Mouse (Mus musculus): ENCODE measurements around the gene Zfp810. TPM values are rescaled to one million over a fixed set of nuclear protein-coding genes. Genes with fewer than 3 reads are reported as not detected.

Gene Zfp810
- polyA plus RNA-seq, 1 experiment from 2014 or later: 15.7 TPM

DNA sequence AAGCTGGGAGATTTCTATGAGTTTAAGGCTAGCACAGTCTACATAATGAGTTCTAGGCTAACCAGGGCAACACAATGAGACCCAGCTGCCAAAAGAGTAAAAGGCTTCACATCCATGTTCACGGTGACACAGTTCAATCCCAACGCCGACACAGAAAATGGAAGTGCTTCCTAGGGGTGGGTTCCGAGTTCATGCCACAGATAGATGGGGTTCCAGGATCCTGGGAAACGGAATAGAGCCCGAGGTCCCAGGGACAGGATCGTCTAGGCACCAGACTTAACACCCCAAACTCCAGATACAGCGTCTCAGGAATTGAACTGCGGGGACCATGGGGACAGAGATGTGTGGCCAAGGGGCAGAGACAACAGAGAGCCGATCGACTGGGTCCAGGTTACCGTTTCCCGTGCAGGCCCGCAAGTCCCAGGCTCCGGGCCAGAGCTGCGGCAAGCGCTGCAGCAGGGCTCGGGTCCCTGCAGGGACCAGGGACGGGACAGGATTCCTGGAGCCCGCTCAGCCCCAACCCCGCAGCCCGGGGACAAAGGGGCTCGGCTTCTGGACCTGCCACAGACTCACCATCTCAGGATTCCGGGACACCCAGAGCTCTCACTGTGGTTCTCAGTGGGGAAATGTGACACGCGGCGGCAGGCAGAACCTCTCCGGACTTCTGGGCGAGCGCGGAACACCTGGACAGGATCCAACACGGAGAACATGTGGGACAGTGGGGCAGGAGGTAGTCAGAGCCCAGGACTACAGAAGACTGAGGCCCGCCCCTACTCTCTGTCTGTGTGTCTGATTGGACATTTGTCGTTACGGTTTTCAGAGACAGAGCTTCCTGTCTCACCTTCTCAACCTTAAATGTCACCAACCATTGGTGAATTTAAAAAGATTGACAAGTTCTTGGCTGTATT, 48.0 kb downstream of the Zfp810 start, which contains the start of gene Zfp599:
TSS of gene Zfp599 (minus strand) at position 712 of the 908 bp plus-strand sequence.
- Histone ChIP-seq H3K9me3 (no peaks in the 10 kb centered on the region; the same call in 1 of the 2 replicates), H3K9ac (peak within 1 kb of the TSS; percentile 63), H3K4me1 (no peaks in the 10 kb centered on the region), H3K4me3 (replicated peaks) (peak within 1 kb of the TSS; percentile 65), H3K36me3 (peaks cover 17% of the 10 kb centered on the region), H3K27me3 (replicated peaks) (no peaks in the 10 kb centered on the region), H3K27ac (no peak within 1 kb of the TSS), H3K4me2 (peak within 1 kb of the TSS; percentile 83)
- peak; percentile 97 for ATAC-seq (ENCODE audit: insufficient read depth, low FRiP score, low read depth)
- WGBS: under 1% methylated on average over 35 of the region's 35 CpGs

DNA sequence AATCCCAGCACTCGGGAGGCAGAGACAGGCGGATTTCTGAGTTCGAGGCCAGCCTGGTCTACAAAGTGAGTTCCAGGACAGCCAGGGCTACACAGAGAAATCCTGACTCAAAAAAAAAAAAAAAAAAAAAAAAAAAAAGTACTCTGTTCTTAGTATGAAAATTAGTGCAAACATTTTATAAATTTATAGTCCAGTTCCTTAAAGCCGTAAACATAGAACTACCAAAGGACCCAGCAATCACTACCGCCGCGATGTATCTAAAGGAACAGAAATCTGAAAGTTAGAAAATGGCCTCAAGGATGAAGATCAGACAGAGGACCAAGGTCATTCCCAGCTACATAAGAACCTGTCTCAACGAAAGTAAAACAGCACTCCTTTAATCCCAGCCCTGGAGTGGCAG, 48.7 kb downstream of the Zfp810 start:
- Histone ChIP-seq H3K4me3 (replicated peaks) (peak overlapping the region; percentile 65), H3K27ac (no peak overlapping the region)
- 80% methylated on average over 8 of the region's 8 CpGs for WGBS

DNA sequence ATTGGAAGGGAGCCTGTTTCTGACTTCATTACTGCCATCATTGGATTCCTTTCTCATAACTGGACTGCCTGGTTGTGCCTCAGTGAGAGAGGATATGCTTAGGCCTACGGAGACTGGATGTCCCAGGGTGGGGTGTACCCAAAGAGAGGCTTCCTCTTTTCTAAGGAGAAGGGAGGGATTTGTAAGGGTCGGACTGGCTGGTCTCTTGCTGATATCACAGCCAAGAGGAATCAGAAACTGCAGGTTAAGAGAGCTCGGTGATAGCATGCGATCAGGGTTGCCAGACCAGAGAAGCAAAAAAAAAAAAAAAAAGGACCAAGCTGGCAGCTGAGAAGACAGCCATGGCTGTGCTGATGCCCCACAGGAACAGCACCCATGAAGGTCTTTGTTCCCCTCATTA, 50.9 kb downstream of the Zfp810 start:
- WGBS: 86% methylated on average over 4 of the region's 4 CpGs
- Histone ChIP-seq H3K27ac (no peak overlapping the region), H3K9me3 (no peaks in the 10 kb centered on the region; the same call in 1 of the 2 replicates), H3K36me3 (peaks cover 32% of the 10 kb centered on the region), H3K9ac (no peak overlapping the region), H3K27me3 (replicated peaks) (no peaks in the 10 kb centered on the region), H3K4me2 (no peak overlapping the region), H3K4me3 (replicated peaks) (no peak overlapping the region), H3K4me1 (no peaks in the 10 kb centered on the region)
- no peak for ATAC-seq (ENCODE audit: insufficient read depth, low FRiP score, low read depth)

More for the DNA sequence above, 48.7 kb downstream of the Zfp810 start:
- H3K36me3 ChIP-seq: peaks cover 22% of the 10 kb centered on the region
- peak overlapping the region; percentile 83 for H3K4me2 ChIP-seq
- no peaks in the 10 kb centered on the region for H3K27me3 ChIP-seq (replicated peaks)
- H3K9ac ChIP-seq: 0 out of 2 replicates have a peak overlapping the region, but pooled peaks have one; percentile 63
- no peaks in the 10 kb centered on the region for H3K4me1 ChIP-seq
- no peaks in the 10 kb centered on the region; the same call in 1 of the 2 replicates for H3K9me3 ChIP-seq
- ATAC-seq (ENCODE audit: insufficient read depth, low FRiP score, low read depth): no peak

DNA sequence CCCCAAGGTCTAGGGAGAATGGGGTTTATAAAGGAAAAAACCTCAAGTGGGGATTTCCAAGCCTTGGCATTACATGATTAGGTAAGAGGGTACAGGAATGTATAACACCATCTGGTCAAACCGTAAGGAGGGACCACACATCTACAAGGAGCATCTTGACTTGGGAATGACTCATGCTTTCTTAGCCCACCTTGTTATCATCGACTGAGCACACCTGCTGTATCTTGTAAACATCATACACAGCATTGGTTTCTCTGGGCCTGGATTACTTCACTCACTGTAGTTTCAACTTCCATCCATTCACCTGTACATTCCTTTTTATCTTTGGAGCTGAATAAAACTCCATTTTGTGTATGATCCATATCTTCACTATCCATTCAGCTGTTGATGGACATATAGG, 63.2 kb downstream of the Zfp810 start:
- H3K4me2 ChIP-seq: no peak overlapping the region
- 90% methylated on average over 2 of the region's 2 CpGs for WGBS
- no peak overlapping the region for H3K4me3 ChIP-seq (replicated peaks)
- no peaks in the 10 kb centered on the region for H3K27me3 ChIP-seq (replicated peaks)
- no peaks in the 10 kb centered on the region for H3K4me1 ChIP-seq
- ATAC-seq (ENCODE audit: insufficient read depth, low FRiP score, low read depth): no peak
- no peaks in the 10 kb centered on the region for H3K9me3 ChIP-seq
- H3K9ac ChIP-seq: no peak overlapping the region
- no peak overlapping the region for H3K27ac ChIP-seq
- peaks cover 50% of the 10 kb centered on the region for H3K36me3 ChIP-seq

DNA sequence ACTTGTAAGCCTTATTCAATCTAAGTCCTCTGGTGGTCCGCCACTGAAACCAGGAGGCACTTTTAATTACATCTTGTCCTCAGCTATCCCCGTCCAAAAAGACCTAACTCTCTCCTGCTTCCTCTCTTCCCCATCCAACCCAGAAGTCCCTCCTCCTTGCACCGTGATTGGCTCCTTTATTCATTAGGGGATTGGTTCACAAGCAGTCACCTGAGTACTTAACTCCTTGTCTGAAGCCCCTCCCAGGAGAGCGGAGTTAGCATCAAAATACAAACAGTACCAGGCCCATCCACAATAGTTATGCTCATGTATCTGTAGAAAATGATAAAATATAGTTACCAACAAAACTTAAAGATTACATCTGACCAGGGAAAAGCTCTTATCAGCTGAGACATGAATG, 67.4 kb downstream of the Zfp810 start:
- Histone ChIP-seq H3K4me1 (no peaks in the 10 kb centered on the region), H3K27ac (no peak overlapping the region), H3K27me3 (replicated peaks) (no peaks in the 10 kb centered on the region), H3K9ac (no peak overlapping the region), H3K9me3 (no peaks in the 10 kb centered on the region), H3K4me2 (no peak overlapping the region), H3K36me3 (peaks cover 69% of the 10 kb centered on the region), H3K4me3 (replicated peaks) (no peak overlapping the region)
- no peak for ATAC-seq (ENCODE audit: insufficient read depth, low FRiP score, low read depth)
- 93% methylated on average over 4 of the region's 4 CpGs for WGBS

DNA sequence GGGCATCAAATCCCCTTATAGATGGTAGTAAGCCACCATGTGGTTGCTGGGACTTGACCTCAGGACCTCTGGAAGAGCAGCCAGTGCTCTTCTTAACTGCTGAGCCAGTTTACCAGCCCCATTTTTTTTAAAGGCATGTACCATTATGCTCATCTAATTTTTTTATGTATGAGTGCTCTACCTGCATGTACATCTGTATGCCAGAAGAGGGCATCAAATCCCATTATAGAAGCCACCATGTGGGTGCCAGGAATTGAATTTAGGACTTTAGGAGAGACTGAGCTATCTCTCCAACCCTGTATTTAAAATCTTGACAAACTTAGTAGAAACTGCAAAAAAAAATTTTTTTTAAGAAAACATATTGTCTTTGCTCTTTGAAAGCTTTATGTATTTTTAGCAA, 76.9 kb downstream of the Zfp810 start:
- H3K36me3 ChIP-seq: peaks cover 10% of the 10 kb centered on the region; the same call in 1 of the 2 replicates
- no peak overlapping the region for H3K4me2 ChIP-seq
- no peaks in the 10 kb centered on the region for H3K4me1 ChIP-seq
- H3K27me3 ChIP-seq (replicated peaks): no peaks in the 10 kb centered on the region
- H3K9me3 ChIP-seq: no peaks in the 10 kb centered on the region
- no peak overlapping the region for H3K27ac ChIP-seq
- ATAC-seq (ENCODE audit: insufficient read depth, low FRiP score, low read depth): no peak
- H3K9ac ChIP-seq: no peak overlapping the region
- no peak overlapping the region for H3K4me3 ChIP-seq (replicated peaks)

DNA sequence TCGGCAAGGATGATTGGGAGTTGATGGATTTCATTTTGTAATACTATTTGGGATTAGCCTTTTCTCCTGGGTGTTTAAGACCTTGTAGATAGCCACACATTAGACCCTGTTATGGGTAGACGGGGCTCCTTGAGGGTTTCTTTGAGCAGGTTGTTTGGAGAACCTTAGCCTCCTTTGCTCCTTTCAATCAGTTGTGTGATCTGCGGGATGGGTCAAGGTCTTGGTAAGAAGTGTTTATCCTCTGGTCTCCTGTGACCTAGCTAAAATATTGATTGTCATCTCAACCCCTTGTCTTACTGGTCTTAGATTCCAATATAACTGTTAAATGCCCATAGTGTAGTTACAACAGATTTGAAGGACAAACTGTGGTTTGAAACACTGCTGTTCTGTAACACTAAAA, 77.4 kb downstream of the Zfp810 start:
- Histone ChIP-seq H3K36me3 (peaks cover 6% of the 10 kb centered on the region; the same call in 1 of the 2 replicates), H3K27ac (no peak overlapping the region), H3K4me2 (no peak overlapping the region), H3K27me3 (replicated peaks) (no peaks in the 10 kb centered on the region), H3K9ac (no peak overlapping the region), H3K4me1 (no peaks in the 10 kb centered on the region), H3K9me3 (no peaks in the 10 kb centered on the region), H3K4me3 (replicated peaks) (no peak overlapping the region)
- 67% methylated on average over 3 of the region's 3 CpGs for WGBS
- no peak for ATAC-seq (ENCODE audit: insufficient read depth, low FRiP score, low read depth)

DNA sequence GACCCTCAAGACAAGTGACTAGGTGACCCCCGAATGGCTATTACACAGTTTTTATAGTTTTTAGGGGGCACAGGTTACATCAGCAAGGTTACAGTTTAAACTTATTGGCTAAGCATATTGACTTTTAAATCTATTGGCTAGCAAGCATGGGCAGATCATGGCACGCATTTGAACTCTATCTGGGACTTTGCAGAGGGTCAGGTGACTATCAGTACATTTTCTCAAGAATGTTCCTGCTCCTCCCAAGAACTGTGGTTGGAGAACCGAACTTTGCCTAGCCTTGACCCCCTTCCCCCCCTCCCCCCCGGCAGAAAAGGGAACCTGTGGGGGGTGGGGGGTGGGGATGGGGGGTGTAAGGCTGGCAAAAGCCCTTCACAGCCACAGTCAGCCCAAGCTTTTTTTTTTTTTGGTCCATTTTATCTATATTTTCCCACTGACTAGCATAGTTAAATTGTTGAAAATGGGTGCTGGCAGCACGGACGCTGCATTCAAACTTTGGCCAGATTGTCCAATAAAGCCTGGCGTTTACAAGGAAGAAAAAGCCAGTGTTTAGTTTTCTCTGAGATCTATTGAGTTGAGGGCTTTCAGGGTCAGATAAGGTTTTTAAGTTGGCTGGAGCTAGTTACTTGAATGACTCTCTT, 77.9 kb downstream of the Zfp810 start:
- no peak overlapping the region for H3K4me2 ChIP-seq
- no peak overlapping the region for H3K9ac ChIP-seq
- no peaks in the 10 kb centered on the region for H3K4me1 ChIP-seq
- H3K27ac ChIP-seq: no peak overlapping the region
- H3K27me3 ChIP-seq (replicated peaks): no peaks in the 10 kb centered on the region
- 73% methylated on average over 7 of the region's 7 CpGs for WGBS
- H3K4me3 ChIP-seq (replicated peaks): no peak overlapping the region
- H3K36me3 ChIP-seq: peaks cover 3% of the 10 kb centered on the region; the same call in 1 of the 2 replicates
- no peaks in the 10 kb centered on the region for H3K9me3 ChIP-seq
- no peak for ATAC-seq (ENCODE audit: insufficient read depth, low FRiP score, low read depth)

DNA sequence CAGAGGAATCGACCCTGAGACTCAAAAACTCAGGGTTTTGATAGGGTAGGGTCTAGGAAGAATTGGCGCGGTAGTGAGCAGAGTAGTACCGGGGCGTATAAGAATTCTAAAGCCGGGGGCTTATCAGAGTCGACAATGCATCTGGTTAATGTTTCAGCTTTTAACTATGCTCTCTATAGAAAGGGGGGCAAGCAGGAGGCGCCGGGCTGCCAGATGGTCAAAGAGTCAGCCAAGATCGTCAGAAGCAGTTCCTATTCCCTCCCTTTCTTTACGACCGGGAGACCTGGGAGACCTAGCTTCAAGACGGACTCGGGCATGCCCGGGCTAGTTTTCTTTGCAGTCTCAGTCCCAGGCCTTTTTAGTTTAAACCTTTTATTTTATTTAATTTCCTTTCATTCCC, 80.6 kb downstream of the Zfp810 start:
- Histone ChIP-seq H3K4me1 (no peaks in the 10 kb centered on the region), H3K27ac (peak overlapping the region; percentile 66), H3K9ac (no peak overlapping the region), H3K36me3 (peaks cover 3% of the 10 kb centered on the region; the same call in 1 of the 2 replicates), H3K9me3 (no peaks in the 10 kb centered on the region), H3K27me3 (replicated peaks) (no peaks in the 10 kb centered on the region), H3K4me3 (replicated peaks) (peak overlapping the region; percentile 83), H3K4me2 (peak overlapping the region; percentile 63; the same call in 1 of the 2 replicates)
- 58% methylated on average over 15 of the region's 15 CpGs for WGBS
- no peak for ATAC-seq (ENCODE audit: insufficient read depth, low FRiP score, low read depth)

Other genes with a start within 250 kb of the Zfp810 start
- not detected in 2 replicates for gene Gm49318, start 236.4 kb downstream of the Zfp810 start, polyA plus RNA-seq (2015; fragmentation: Nextera tagmentation; extraction: Ambion mirVana)
- gene Zfp653, start 236.3 kb downstream of the Zfp810 start, polyA plus RNA-seq (2015; fragmentation: Nextera tagmentation; extraction: Ambion mirVana): 12.6 and 14.1 TPM in 2 replicates
- 40.4 and 42.8 TPM in 2 replicates for gene Ecsit, start 222.2 kb downstream of the Zfp810 start, polyA plus RNA-seq (2015; fragmentation: Nextera tagmentation; extraction: Ambion mirVana)
- 403 and 444 TPM in 2 replicates for gene Cnn1, start 208.4 kb downstream of the Zfp810 start, polyA plus RNA-seq (2015; fragmentation: Nextera tagmentation; extraction: Ambion mirVana)
- 163 and 165 TPM in 2 replicates for gene Elof1, start 190.5 kb downstream of the Zfp810 start, polyA plus RNA-seq (2015; fragmentation: Nextera tagmentation; extraction: Ambion mirVana)
- gene Acp5, start 171.9 kb downstream of the Zfp810 start, polyA plus RNA-seq (2015; fragmentation: Nextera tagmentation; extraction: Ambion mirVana): 29.4 and 38.3 TPM in 2 replicates
- 88.6 and 97.2 TPM in 2 replicates for gene Pigyl, start 150.8 kb downstream of the Zfp810 start, polyA plus RNA-seq (2015; fragmentation: Nextera tagmentation; extraction: Ambion mirVana)
- 1.7 and 1.9 TPM in 2 replicates for gene Zfp872, start 119.6 kb downstream of the Zfp810 start, polyA plus RNA-seq (2015; fragmentation: Nextera tagmentation; extraction: Ambion mirVana)
- gene Zfp809, start 81.9 kb downstream of the Zfp810 start, polyA plus RNA-seq (2015; fragmentation: Nextera tagmentation; extraction: Ambion mirVana): 31.1 and 33.5 TPM in 2 replicates
- 3.9 and 4.4 TPM in 2 replicates for gene Zfp599, start 47.8 kb downstream of the Zfp810 start, polyA plus RNA-seq (2015; fragmentation: Nextera tagmentation; extraction: Ambion mirVana)
- 47.9 and 49.8 TPM in 2 replicates for gene Anln, start 81.5 kb upstream of the Zfp810 start, polyA plus RNA-seq (2015; fragmentation: Nextera tagmentation; extraction: Ambion mirVana)
- gene 9530077C05Rik, start 103.9 kb upstream of the Zfp810 start, polyA plus RNA-seq (2015; fragmentation: Nextera tagmentation; extraction: Ambion mirVana): 4.0 and 5.6 TPM in 2 replicates
- gene Gm17545, start 146.6 kb upstream of the Zfp810 start, polyA plus RNA-seq (2015; fragmentation: Nextera tagmentation; extraction: Ambion mirVana): not detected in 2 replicates
- gene Rp9, start 162.1 kb upstream of the Zfp810 start, polyA plus RNA-seq (2015; fragmentation: Nextera tagmentation; extraction: Ambion mirVana): 79.5 and 81.0 TPM in 2 replicates
- gene Bbs9, start 168.1 kb upstream of the Zfp810 start, polyA plus RNA-seq (2015; fragmentation: Nextera tagmentation; extraction: Ambion mirVana): 9.9 and 12.4 TPM in 2 replicates

All from stomach, embryonic 15.5 days (tissue).